Mouse (Mus musculus): ENCODE data around the gene Purb. TPM values are rescaled to one million over a fixed set of nuclear protein-coding genes. Genes with fewer than 3 reads are reported as not detected.

The Purb gene
- total RNA-seq (2021), result 100 to 1,000 TPM; 229 to 239 TPM
- long read RNA-seq, full-length matches to known transcripts, result 74 of 74 reads
- long read RNA-seq, partial matches to known transcripts, result 0 of 74 reads
- long read RNA-seq, other reads (novel, unspliced or antisense), result 0 of 74 reads

GRCm38 (mm10) chr11:6475867-6476484, at the start of gene Purb:
Gene Purb, minus strand, starts transcription at chr11:6475917.
- DNase-seq (ENCODE audit: low spot score in 2 of 2), result peak; percentile 88 to 94

- DNase-seq (ENCODE audit: low spot score in 2 of 2), result no peak
Observed at GRCm38 (mm10) chr11:6525241-6525640, 49.5 kb upstream of the Purb start.

GRCm38 (mm10) chr11:6524880-6525238, 49.1 kb upstream of the Purb start:
- no peak for DNase-seq (ENCODE audit: low spot score in 2 of 2)

GRCm38 (mm10) chr11:6524165-6524879, 48.6 kb upstream of the Purb start:
- no peak for DNase-seq (ENCODE audit: low spot score in 2 of 2)

- no peak for DNase-seq (ENCODE audit: low spot score in 2 of 2)
Observed at GRCm38 (mm10) chr11:6523662-6524088, 48.0 kb upstream of the Purb start.

- DNase-seq (ENCODE audit: low spot score in 2 of 2), result no peak
Observed at GRCm38 (mm10) chr11:6522782-6523525, 47.2 kb upstream of the Purb start.

GRCm38 (mm10) chr11:6520507-6521173, 44.9 kb upstream of the Purb start, which contains the start of gene Myo1g:
Gene Myo1g, minus strand, starts transcription at chr11:6520965.
- DNase-seq (ENCODE audit: low spot score in 2 of 2), result no peak

GRCm38 (mm10) chr11:6519491-6520033, 43.8 kb upstream of the Purb start:
- DNase-seq (ENCODE audit: low spot score in 2 of 2), result no peak

GRCm38 (mm10) chr11:6514837-6515236, 39.1 kb upstream of the Purb start:
- DNase-seq (ENCODE audit: low spot score in 2 of 2), result no peak

- DNase-seq (ENCODE audit: low spot score in 2 of 2), result no peak
Observed at GRCm38 (mm10) chr11:6508269-6508876, 32.7 kb upstream of the Purb start.

- no peak for DNase-seq (ENCODE audit: low spot score in 2 of 2)
Observed at GRCm38 (mm10) chr11:6506516-6506915, 30.8 kb upstream of the Purb start.

- DNase-seq (ENCODE audit: low spot score in 2 of 2), result no peak
Observed at GRCm38 (mm10) chr11:6504689-6505088, 29.0 kb upstream of the Purb start.

- DNase-seq (ENCODE audit: low spot score in 2 of 2), result no peak
Observed at GRCm38 (mm10) chr11:6504226-6504625, 28.5 kb upstream of the Purb start.

- no peak for DNase-seq (ENCODE audit: low spot score in 2 of 2)
Observed at GRCm38 (mm10) chr11:6502506-6502905, 26.8 kb upstream of the Purb start.

GRCm38 (mm10) chr11:6497311-6497948, 21.7 kb upstream of the Purb start:
- no peak for DNase-seq (ENCODE audit: low spot score in 2 of 2)

- DNase-seq (ENCODE audit: low spot score in 2 of 2), result no peak
Observed at GRCm38 (mm10) chr11:6489691-6490503, 14.2 kb upstream of the Purb start.

GRCm38 (mm10) chr11:6489257-6489656, 13.5 kb upstream of the Purb start:
- DNase-seq (ENCODE audit: low spot score in 2 of 2), result no peak

GRCm38 (mm10) chr11:6488041-6488684, 12.4 kb upstream of the Purb start:
- DNase-seq (ENCODE audit: low spot score in 2 of 2), result no peak

- no peak for DNase-seq (ENCODE audit: low spot score in 2 of 2)
Observed at GRCm38 (mm10) chr11:6487496-6487895, 11.8 kb upstream of the Purb start.
